Mouse (Mus musculus) hindbrain, postnatal 0 days (tissue): ENCODE data around the gene Gclm. TPM values are rescaled to one million over a fixed set of nuclear protein-coding genes. Genes with fewer than 3 reads are reported as not detected.
A peak's percentile ranks its signal among the peaks of the same experiment; 100 is the strongest.
"Not testable (repeated sequence)": the region's sequence is repeated elsewhere in the genome, so short reads cannot be mapped to it uniquely, and the experiment has no call there.

Experiments used
- ATAC-seq: fragments of 200-750 bp; cut with Nextera tagmentation; 2 replicates; pipeline ENCODE4 v1.8.0; 2017; ENCODE audit warnings: mild to moderate bottlenecking, moderate TSS enrichment, moderate library complexity
- DNase-seq: peaks from one replicate; pipeline ENCODE4 v3.0.0-alpha.2; 2015; ENCODE audit warnings: low spot score
- H3K27ac ChIP-seq: fragments of 300-500 bp; sonication (generic); 2 replicates; pipeline ENCODE4 v1.5.1; 2014; ENCODE audit warnings: mild to moderate bottlenecking
- H3K27me3 ChIP-seq: fragments of 300-500 bp; sonication (generic); 2 replicates; pipeline ENCODE4 v1.6.1; 2014; ENCODE audit warnings: low read length, mixed read lengths; ENCODE audit not compliant: insufficient read depth
- H3K36me3 ChIP-seq: fragments of 300-500 bp; sonication (generic); 2 replicates; pipeline ENCODE4 v1.6.1; 2014; ENCODE audit warnings: low read length, mixed read lengths; ENCODE audit not compliant: insufficient read depth
- H3K4me1 ChIP-seq: fragments of 300-500 bp; sonication (generic); 2 replicates; pipeline ENCODE4 v1.6.1; 2014; ENCODE audit warnings: antibody characterized with exemption, low read length, mixed read lengths; ENCODE audit not compliant: insufficient read depth
- H3K4me2 ChIP-seq: fragments of 300-500 bp; sonication (generic); 2 replicates; pipeline ENCODE4 v1.6.1; 2014; ENCODE audit warnings: low read depth, mild to moderate bottlenecking, low read length, moderate library complexity, mixed read lengths
- H3K4me3 ChIP-seq: fragments of 300-500 bp; sonication (generic); 2 replicates; pipeline ENCODE4 v1.5.1; 2014; ENCODE audit warnings: low read length
- H3K9ac ChIP-seq: fragments of 300-500 bp; sonication (generic); replicated peaks from 2 replicates; pipeline ENCODE4 v1.6.1; 2014; ENCODE audit warnings: mild to moderate bottlenecking, low read length, moderate library complexity, mixed read lengths
- H3K9me3 ChIP-seq: fragments of 300-500 bp; sonication (generic); 2 replicates; pipeline ENCODE4 v1.6.1; 2016; ENCODE audit warnings: low read length, mixed read lengths
- CTCF ChIP-seq: IDR thresholded peaks from 2 replicates; pipeline ENCODE4 v1.5.1; 2016; ENCODE audit warnings: antibody characterized with exemption, control low read depth, low read depth
- WGBS: fragments of 180-500 bp; shearing (Covaris S2); extraction: QIAGEN DNeasy Blood & Tissue Kit; methylation state at CpG from one replicate; pipeline ENCODE4 v1.1.7; 2014; 5-methylcytosine and 5-hydroxymethylcytosine counted together
- polyA plus RNA-seq: library from polyadenylated mRNA; unstranded; fragments of >200 nt; fragmentation: Nextera tagmentation; extraction: Ambion mirVana; gene quantifications from 2 replicates; pipeline ENCODE4 v1.2.1, GENCODE M21; 2015
- total RNA-seq: library from RNA; depleted of rRNA; stranded (reverse); fragments of >200 nt; gene quantifications from 2 replicates; pipeline ENCODE4 v1.2.3, GENCODE M21; 2014

Gene Gclm
- total and polyA plus RNA-seq, 2 experiments from 2014 or later = 36.9 to 67.6 TPM

DNA sequence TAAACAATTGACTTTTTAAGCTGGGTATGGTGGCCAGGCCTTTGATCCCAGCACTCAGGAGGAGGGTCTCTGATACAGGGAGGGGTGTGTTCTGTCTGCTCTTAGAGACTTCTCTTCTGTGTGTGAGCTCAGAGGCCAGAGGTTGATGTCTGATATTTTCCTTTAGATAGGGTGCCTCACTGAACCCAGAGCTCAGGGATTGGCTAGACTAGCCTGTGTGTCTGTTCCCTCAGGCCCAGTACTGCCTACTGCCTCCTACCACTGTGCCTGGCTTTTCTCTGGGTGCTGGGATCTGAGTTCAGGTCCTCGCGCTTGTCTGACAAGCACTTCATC, 2.4 kb downstream of the Gclm start:
- Histone ChIP-seq H3K36me3 (no peaks in the 10 kb centered on the region), H3K4me2 (peak overlapping the region; percentile 75), H3K4me1 (peaks cover 11% of the 10 kb centered on the region), H3K9ac (no peak overlapping the region), H3K27ac (no peak overlapping the region), H3K9me3 (no peaks in the 10 kb centered on the region), H3K4me3 (peak overlapping the region; percentile 93; the same call in 1 of the 2 replicates), H3K27me3 (no peaks in the 10 kb centered on the region)
- no peak for ATAC-seq
- 99% methylated on average over 2 of the region's 2 CpGs for WGBS
- no peak for TF ChIP-seq CTCF
- DNase-seq = no peak

- DNase-seq = no peak
- Histone ChIP-seq H3K36me3 (no peaks in the 10 kb centered on the region), H3K4me3 (no peak overlapping the region), H3K27me3 (no peaks in the 10 kb centered on the region), H3K4me1 (no peaks in the 10 kb centered on the region; the same call in 1 of the 2 replicates), H3K4me2 (no peak overlapping the region), H3K27ac (no peak overlapping the region), H3K9ac (0 out of 2 replicates have a peak overlapping the region, but pooled peaks have one; percentile 9), H3K9me3 (no peaks in the 10 kb centered on the region)
- 40% methylated on average over 3 of the region's 3 CpGs for WGBS
- no peak for ATAC-seq
- no peak for TF ChIP-seq CTCF
These were observed 7.3 kb downstream of the Gclm start for GRCm38 (mm10) chr3:122252466-122253253.

- not testable (repeated sequence) for H3K9me3 ChIP-seq, H3K36me3 ChIP-seq, H3K4me1 ChIP-seq, H3K4me2 ChIP-seq, H3K4me3 ChIP-seq, ATAC-seq, DNase-seq, H3K27ac ChIP-seq, H3K27me3 ChIP-seq, H3K9ac ChIP-seq
- WGBS = 93% methylated on average over 7 of the region's 7 CpGs
These were observed 8.7 kb downstream of the Gclm start for GRCm38 (mm10) chr3:122254050-122254449.

- peak; percentile 44 for TF ChIP-seq CTCF
- no peak overlapping the region for H3K4me2 ChIP-seq
- WGBS = 72% methylated on average over 5 of the region's 5 CpGs
- 0 out of 2 replicates have a peak, but pooled peaks cover 5% of the 10 kb centered on the region for H3K36me3 ChIP-seq
- H3K9me3 ChIP-seq = no peaks in the 10 kb centered on the region
- H3K27ac ChIP-seq = no peak overlapping the region
- peaks cover 2% of the 10 kb centered on the region for H3K4me1 ChIP-seq
- no peak for DNase-seq
- H3K9ac ChIP-seq = no peak overlapping the region
- H3K27me3 ChIP-seq = no peaks in the 10 kb centered on the region
- no peak overlapping the region for H3K4me3 ChIP-seq
- ATAC-seq = no peak
These were observed 24.6 kb downstream of the Gclm start for GRCm38 (mm10) chr3:122269986-122270385.

GRCm38 (mm10) chr3:122272565-122272964, 27.2 kb downstream of the Gclm start:
- not testable (repeated sequence) for ATAC-seq, DNase-seq, H3K4me3 ChIP-seq, H3K4me1 ChIP-seq, H3K27me3 ChIP-seq, H3K4me2 ChIP-seq, H3K27ac ChIP-seq, H3K9ac ChIP-seq, H3K9me3 ChIP-seq
- 75% methylated on average over 1 of the region's 1 CpGs for WGBS
- H3K36me3 ChIP-seq = peaks cover 20% of the 10 kb centered on the region

- Histone ChIP-seq H3K27ac (no peak overlapping the region), H3K9ac (no peak overlapping the region), H3K4me3 (peak overlapping the region; percentile 92), H3K27me3 (no peaks in the 10 kb centered on the region), H3K4me1 (peaks cover 9% of the 10 kb centered on the region), H3K9me3 (no peaks in the 10 kb centered on the region), H3K4me2 (peak overlapping the region; percentile 51), H3K36me3 (peaks cover 29% of the 10 kb centered on the region)
- DNase-seq (no peak), ATAC-seq (no peak; the same call in 1 of the 2 replicates)
- WGBS = 11% methylated on average over 20 of the region's 20 CpGs
- TF ChIP-seq CTCF = peak; percentile 46
These were observed 28.3 kb downstream of the Gclm start for GRCm38 (mm10) chr3:122273407-122274240.
